Mouse (Mus musculus) CH12.LX (cell line): Measurements from ENCODE around the gene Anks1. TPM values are rescaled to one million over a fixed set of nuclear protein-coding genes. Genes with fewer than 3 reads are reported as not detected.

Experiments used
- DNase-seq: peaks from one replicate; pipeline ENCODE4 v3.0.0-alpha.2; 2013; ENCODE audit errors: extremely low read depth
- H3K27ac ChIP-seq: 2 replicates; pipeline ENCODE4 v1.5.1; 2012; ENCODE audit warnings: low read depth, mild to moderate bottlenecking, control low read depth, moderate library complexity; ENCODE audit not compliant: insufficient read depth
- H3K27me3 ChIP-seq: replicated peaks from 2 replicates; pipeline ENCODE3; 2012; ENCODE audit warnings: inconsistent platforms
- H3K36me3 ChIP-seq, 2 experiments: replicated peaks in 1 of 2; 2 replicates each; pipeline versions ENCODE3 to v1.6.1; 2012; ENCODE audit warnings: inconsistent platforms in 1 of 2, low read length in 1 of 2, mild to moderate bottlenecking in 1 of 2, mixed read lengths in 1 of 2, moderate library complexity in 1 of 2; ENCODE audit not compliant: control insufficient read depth in 1 of 2, insufficient read depth in 1 of 2
- H3K4me1 ChIP-seq, 2 experiments: 2 replicates each; pipeline ENCODE4 v1.6.1; 2012; ENCODE audit warnings: inconsistent platforms in 1 of 2, moderate library complexity in 1 of 2; ENCODE audit not compliant: insufficient read depth in 2 of 2, control insufficient read depth in 1 of 2
- H3K4me2 ChIP-seq: 2 replicates; pipeline ENCODE4 v1.6.1; 2012; ENCODE audit warnings: low read depth, mild to moderate bottlenecking, control low read depth; ENCODE audit not compliant: poor library complexity, insufficient read depth, severe bottlenecking
- H3K4me3 ChIP-seq, 3 experiments: fragments of 150-350 bp in 1 of 3; sonication (generic) in 1 of 3; replicated peaks in 1 of 3; 2 replicates each; pipeline versions ENCODE3 to v1.5.1; 2011 to 2012; ENCODE audit warnings: low read depth in 2 of 3, low read length in 2 of 3, mild to moderate bottlenecking in 2 of 3, moderate library complexity in 2 of 3, control low read depth in 1 of 3, improper control_type of control experiment in 1 of 3, inconsistent platforms in 1 of 3, mixed read lengths in 1 of 3; ENCODE audit not compliant: poor library complexity in 1 of 3
- H3K79me2 ChIP-seq: replicated peaks from 2 replicates; pipeline ENCODE4 v1.6.1; 2012; ENCODE audit warnings: mild to moderate bottlenecking, moderate library complexity; ENCODE audit not compliant: control insufficient read depth, poor library complexity, insufficient read depth, severe bottlenecking; ENCODE audit errors: extremely low read depth
- H3K9ac ChIP-seq: 2 replicates; pipeline ENCODE4 v1.6.1; 2012; ENCODE audit warnings: low read depth, mild to moderate bottlenecking, control low read depth, moderate library complexity; ENCODE audit not compliant: insufficient read depth
- H3K9me3 ChIP-seq: replicated peaks from 2 replicates; pipeline ENCODE3; 2012; ENCODE audit warnings: low read length, inconsistent platforms, mixed read lengths
- BHLHE40 ChIP-seq: IDR thresholded peaks from 2 replicates; pipeline ENCODE4 v1.6.1; 2011; ENCODE audit warnings: mild to moderate bottlenecking, low read depth, low read length, improper control_type of control experiment
- CTCF ChIP-seq, 2 experiments: IDR thresholded peaks in 1 of 2; conservative IDR thresholded peaks in 1 of 2; 2 replicates each; pipeline ENCODE4 v1.5.1; 2011 to 2012; ENCODE audit warnings: low read depth in 2 of 2, low read length in 2 of 2, improper control_type of control experiment in 1 of 2, inconsistent platforms in 1 of 2, mild to moderate bottlenecking in 1 of 2, moderate library complexity in 1 of 2
- ETS1 ChIP-seq: conservative IDR thresholded peaks from 2 replicates; pipeline ENCODE4 v1.6.1; 2012; ENCODE audit warnings: low read depth, mild to moderate bottlenecking, inconsistent platforms, low read length, improper control_type of control experiment, moderate library complexity
- JUN ChIP-seq: IDR thresholded peaks from 2 replicates; pipeline ENCODE4 v1.6.1; 2011; ENCODE audit warnings: low read depth, mild to moderate bottlenecking, low read length, improper control_type of control experiment, moderate library complexity; ENCODE audit not compliant: insufficient read depth
- NRF1 ChIP-seq: IDR thresholded peaks from 2 replicates; pipeline ENCODE4 v1.6.1; 2014; ENCODE audit warnings: low read depth, mild to moderate bottlenecking, inconsistent platforms, low read length, improper control_type of control experiment, moderate library complexity
- TCF12 ChIP-seq: IDR thresholded peaks from 2 replicates; pipeline ENCODE4 v1.6.1; 2014; ENCODE audit warnings: low read depth, mild to moderate bottlenecking, inconsistent platforms, low read length, improper control_type of control experiment
- UBTF ChIP-seq: IDR thresholded peaks from 2 replicates; pipeline ENCODE4 v1.6.1; 2012; ENCODE audit warnings: low read depth, mild to moderate bottlenecking, inconsistent platforms, low read length, improper control_type of control experiment, moderate library complexity
- USF2 ChIP-seq: conservative IDR thresholded peaks from 2 replicates; pipeline ENCODE4 v1.6.1; 2011; ENCODE audit warnings: low read depth, low read length, improper control_type of control experiment
- dilution Hi-C: fragments of 300-500 bp; cut with MboI; formaldehyde crosslinking; loops from 2 replicates; pipeline ENCODE4 v1.14.3; 2020; ENCODE audit warnings: low sequenced_read_pairs; ENCODE audit not compliant: extremely low pct_unique_long_range_greater_than_20kb, extremely low pct_ligation_motif_present
- in situ Hi-C: fragments of 300-500 bp; cut with MboI; formaldehyde crosslinking; loops from 3 replicates; pipeline ENCODE4 v1.14.3; 2019; ENCODE audit warnings: low sequenced_read_pairs, low pct_ligation_motif_present, low pct_unique_long_range_greater_than_20kb, mixed read lengths
- polyA plus RNA-seq: library from polyadenylated mRNA; unstranded; fragments of >175 nt; gene quantifications from 2 replicates; pipeline ENCODE4 v1.2.1, GENCODE M21; 2012; ENCODE audit warnings: low read depth; ENCODE audit not compliant: insufficient read length
- total RNA-seq, 2 experiments: library from RNA; depleted of rRNA; stranded (reverse); fragments of 300-350 nt in 1 of 2; fragments of >200 nt in 1 of 2; gene quantifications; 2 replicates each; pipeline ENCODE4 v1.2.3; 2012 to 2014

Anks1 gene
- total and polyA plus RNA-seq, 3 experiments: 5.8 to 9.3 (median 9.0) TPM

DNA sequence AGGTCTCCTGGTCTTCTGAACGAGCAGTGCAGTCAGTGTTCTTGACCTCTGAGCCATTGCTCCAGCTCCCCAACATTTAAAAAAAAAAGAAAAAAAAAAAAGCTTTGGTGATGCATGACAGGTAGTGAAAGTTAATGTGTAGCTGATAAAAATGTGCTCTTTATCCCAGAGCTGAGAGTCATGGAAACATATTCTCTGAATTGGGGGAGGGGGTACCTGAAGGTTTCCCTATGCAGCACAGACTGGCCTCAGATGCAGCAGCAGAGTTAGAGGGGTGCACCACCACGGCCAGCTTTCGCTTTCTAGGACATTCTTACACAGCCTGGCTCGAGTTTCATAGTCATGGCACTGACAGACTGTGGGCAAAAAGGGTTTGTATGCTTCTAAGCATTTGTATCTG is 105.3 kb downstream of the Anks1 start:
- H3K9ac ChIP-seq: no peak overlapping the region
- TF ChIP-seq ETS1: no peak
- no peak for TF ChIP-seq USF2
- TF ChIP-seq CTCF (conservative IDR thresholded peaks at IDR 0.05 in 1 of 2, IDR thresholded peaks at IDR 0.05 in 1 of 2; ENCODE audit: low read depth in 2 of 2, low read length in 2 of 2): no peak
- TF ChIP-seq JUN: no peak
- TF ChIP-seq NRF1: no peak
- TF ChIP-seq, all 38 proteins: peak for 0
- no peaks in the 10 kb centered on the region for H3K79me2 ChIP-seq
- H3K27ac ChIP-seq: no peak overlapping the region
- in situ Hi-C loops: no loop called here
- H3K36me3 ChIP-seq: peaks cover 0 to 37% of the 10 kb centered on the region in 2 experiments
- DNase-seq: no peak
- H3K4me3 ChIP-seq: no peak overlapping the region
- no peak overlapping the region for H3K4me2 ChIP-seq
- dilution Hi-C loops: no loop called here
- no peaks in the 10 kb centered on the region for H3K9me3 ChIP-seq
- no peaks in the 10 kb centered on the region for H3K27me3 ChIP-seq
- H3K4me1 ChIP-seq: peaks cover 16 to 35% of the 10 kb centered on the region in 2 experiments

- H3K4me2 ChIP-seq: no peak overlapping the region
- no peaks in the 10 kb centered on the region for H3K9me3 ChIP-seq
- dilution Hi-C loops: no loop called here
- H3K79me2 ChIP-seq: no peaks in the 10 kb centered on the region
- TF ChIP-seq BHLHE40: peak; percentile 34; the same call in 1 of the 2 replicates
- TF ChIP-seq UBTF: no peak
- TF ChIP-seq, all 38 proteins: peak for 1
- peak; percentile 5 for DNase-seq
- Histone ChIP-seq H3K27me3 (no peaks in the 10 kb centered on the region), H3K4me1 (peaks cover 16 to 35% of the 10 kb centered on the region in 2 experiments), H3K9ac (no peak overlapping the region), H3K4me3 (no peak overlapping the region), H3K36me3 (peaks cover 0 to 34% of the 10 kb centered on the region in 2 experiments), H3K27ac (no peak overlapping the region)
- in situ Hi-C loops: no loop called here
Measured at GRCm38 (mm10) chr17:28015068-28015730, 106.1 kb downstream of the Anks1 start.

DNA sequence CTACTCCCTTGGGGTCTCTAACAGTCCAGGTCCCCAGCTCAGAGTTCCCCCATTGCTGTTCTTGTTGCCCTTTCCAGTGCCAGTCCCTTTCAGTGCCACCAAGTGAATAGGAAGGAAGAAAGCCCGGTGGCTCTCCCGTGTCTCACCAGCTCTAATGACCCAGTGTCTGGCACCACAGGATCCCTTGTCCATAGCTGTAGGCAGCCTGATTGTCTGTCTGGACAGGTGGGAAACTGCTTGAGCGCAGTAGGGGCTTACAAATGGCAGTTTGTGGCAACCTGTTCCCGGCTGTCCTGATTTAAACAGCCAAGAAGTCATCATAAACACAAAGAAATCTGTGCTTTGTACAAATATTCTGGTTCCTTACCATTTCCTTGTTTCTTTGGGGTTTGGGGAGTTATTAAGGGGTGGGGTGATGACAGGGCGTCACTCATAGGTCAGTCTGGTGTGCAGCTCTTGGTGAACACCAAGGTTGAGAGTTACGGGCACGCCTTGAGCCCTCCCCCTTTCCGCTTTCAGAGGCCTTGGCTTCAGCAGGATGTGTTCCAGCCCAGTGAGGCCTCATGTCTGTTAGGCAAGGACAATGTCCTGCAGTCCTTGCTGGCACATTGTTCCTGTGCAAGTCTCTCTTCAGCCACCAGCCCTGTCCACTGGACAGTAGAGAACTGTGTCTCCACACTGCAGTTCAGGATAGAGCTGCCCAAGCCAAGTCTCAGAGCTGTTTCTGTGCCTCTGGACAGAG is 107.1 kb downstream of the Anks1 start:
- in situ Hi-C loops (no loop called here), dilution Hi-C loops (no loop called here)
- Histone ChIP-seq H3K4me2 (no peak overlapping the region), H3K4me3 (no peak overlapping the region), H3K4me1 (peaks cover 16 to 35% of the 10 kb centered on the region in 2 experiments), H3K27ac (no peak overlapping the region), H3K36me3 (peaks cover 0 to 28% of the 10 kb centered on the region in 2 experiments), H3K79me2 (no peaks in the 10 kb centered on the region), H3K9me3 (no peaks in the 10 kb centered on the region), H3K27me3 (no peaks in the 10 kb centered on the region), H3K9ac (no peak overlapping the region)
- DNase-seq: no peak
- no peak for TF ChIP-seq TCF12
